Mouse (Mus musculus): ENCODE data around the gene Gm15517.
A peak's percentile ranks its signal among the peaks of the same experiment; 100 is the strongest.
"Not testable (repeated sequence)": the region's sequence is repeated elsewhere in the genome, so short reads cannot be mapped to it uniquely, and the experiment has no call there.

Gene Gm15517

DNA sequence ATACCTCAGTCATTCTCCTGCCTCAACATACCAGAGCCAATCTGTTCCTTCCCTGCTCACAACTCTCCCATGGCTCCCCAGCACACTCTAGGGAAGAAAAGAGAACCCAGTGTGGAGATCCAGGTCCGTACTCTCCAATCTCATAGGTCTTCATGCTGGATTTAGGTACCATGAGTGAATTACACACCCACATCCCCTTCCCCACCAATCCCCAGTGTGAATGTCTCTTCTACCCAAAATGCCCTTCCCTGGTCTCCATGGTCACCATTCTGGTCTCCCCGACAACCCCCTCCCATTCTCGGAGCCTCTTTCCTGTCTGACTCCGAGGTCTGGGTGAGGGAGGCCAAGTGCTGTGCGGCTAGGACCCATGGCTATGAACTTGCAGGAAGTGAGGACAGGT lies at the start of gene Gm15517:
Gene Gm15517 (plus strand): TSS at position 301 of the 400 bp plus-strand sequence.
- DNase-seq = no peak

DNA sequence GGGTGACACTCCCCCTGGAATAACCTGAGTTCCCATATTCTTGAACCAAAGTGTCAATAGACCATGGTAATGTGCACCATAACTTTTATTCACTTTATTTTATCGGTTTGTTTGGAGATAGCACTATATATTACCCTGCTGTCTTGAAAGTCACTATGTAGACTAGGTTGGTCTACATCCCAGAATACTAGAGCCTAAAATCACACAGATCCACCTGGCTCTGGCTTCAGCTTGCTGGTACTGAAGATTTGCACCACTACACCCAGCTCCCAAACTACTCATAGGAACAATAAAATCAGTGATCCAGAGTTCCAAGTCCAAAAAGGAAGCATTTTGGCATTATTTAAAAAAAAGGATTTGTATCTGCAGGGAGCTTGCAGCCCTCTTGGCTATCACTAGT lies 45.6 kb upstream of the Gm15517 start, which contains the start of gene Klk1b5:
Gene Klk1b5 (plus strand): TSS at position 301 of the 400 bp plus-strand sequence.
- DNase-seq = no peak

DNA sequence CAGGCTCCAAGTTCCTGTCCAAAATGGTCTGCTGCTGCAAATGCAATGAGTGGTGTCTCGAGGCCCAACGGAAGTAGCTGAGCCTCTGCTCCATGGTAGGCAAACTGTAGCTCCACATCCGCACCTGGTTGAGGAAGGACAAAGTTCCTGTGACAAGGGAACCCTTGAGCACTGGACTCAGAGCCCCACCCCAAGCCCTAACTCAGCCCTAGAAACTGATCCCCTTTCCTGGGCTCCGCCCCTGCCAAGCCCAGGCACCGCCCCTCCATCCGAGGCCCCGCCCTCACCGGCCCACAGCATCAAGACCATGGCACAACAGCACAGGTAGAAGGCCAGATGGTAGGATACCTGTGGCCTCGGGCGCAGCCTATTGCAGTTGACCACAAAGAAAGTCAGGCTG lies 39.6 kb upstream of the Gm15517 start:
- not testable (repeated sequence) for DNase-seq

DNA sequence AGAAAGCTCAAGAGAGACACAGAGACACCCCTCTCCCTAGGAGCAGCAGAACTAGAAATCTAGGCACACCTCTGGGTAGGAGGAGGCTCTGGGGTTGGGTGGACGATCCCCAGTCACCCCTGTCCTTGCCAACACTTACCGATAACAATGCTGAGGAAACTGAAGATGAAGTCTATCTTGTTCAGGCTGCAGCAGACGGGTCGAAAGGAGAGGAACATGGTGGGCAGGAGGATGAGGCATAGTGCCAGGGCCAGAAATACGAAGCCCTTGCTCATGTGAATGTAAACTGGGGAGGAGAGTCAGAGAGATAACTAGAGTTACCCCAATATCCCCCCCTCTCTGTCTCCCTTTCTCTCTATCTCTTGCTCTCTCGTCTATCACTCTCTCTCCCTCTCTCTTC lies 38.9 kb upstream of the Gm15517 start:
- DNase-seq = not testable (repeated sequence)

DNA sequence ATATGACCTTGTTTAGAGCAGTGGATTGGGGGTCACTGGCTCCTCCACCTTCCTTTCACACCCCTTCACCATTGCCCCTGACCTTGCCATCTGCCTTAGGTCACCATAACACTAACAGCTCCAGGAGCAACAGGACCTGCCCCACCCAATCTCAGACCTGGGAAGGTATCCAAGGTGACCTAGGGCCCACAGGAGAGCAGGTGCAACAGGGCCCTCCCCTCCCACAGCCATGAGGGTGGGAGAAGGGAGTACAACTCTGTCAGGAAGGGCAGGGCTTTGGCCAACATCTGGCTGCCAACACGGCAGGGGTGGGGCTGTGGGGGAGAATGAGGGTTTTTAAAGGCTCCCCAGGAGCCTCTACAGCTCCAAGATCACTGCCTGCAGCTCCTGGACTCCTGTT lies 36.2 kb upstream of the Gm15517 start, which contains the start of gene Klk1:
Gene Klk1 (plus strand): TSS at position 285 of the 400 bp plus-strand sequence.
- peak; percentile 44 to 67 for DNase-seq

DNA sequence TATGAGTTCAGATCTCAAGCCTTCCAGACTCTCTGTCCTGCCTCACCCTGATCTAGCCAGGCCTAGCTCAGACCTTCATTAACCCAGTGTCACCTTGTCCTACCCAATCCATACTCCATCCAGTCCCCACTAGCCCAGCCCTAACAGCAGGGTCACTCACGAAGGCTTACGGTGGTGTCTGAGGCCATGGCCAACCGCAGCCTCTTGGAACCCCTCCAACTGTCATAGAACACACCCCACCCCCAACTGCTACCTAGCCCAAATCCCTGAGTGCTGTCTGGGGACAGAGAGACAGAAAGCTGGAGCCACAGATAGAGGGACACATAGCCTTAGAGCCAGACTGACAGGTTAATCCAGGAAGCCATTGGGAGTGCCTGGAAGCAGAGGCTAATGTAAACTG lies 25.3 kb upstream of the Gm15517 start, which contains the start of gene Gm36864:
Gene Gm36864 (plus strand): TSS at position 269 of the 400 bp plus-strand sequence.
- DNase-seq = no peak

DNA sequence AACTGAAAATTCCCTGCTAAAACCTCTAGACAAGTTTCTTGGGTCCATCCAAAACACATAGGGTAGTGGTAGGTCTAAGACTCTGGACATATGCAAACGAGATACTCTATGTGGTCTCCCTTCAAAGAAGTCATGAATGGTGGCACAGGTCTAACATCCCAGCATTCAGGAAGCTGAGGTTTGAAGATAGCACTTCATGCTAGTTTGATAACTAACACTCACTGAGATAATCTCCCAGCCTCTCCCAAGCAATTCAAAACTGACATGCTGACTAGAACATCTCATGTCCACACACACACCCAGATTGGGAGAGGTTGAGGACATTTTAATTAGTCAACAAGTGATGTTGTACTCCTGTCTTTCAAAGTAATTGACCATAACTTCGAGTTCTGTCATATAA lies 21.3 kb upstream of the Gm15517 start:
- no peak for DNase-seq

DNA sequence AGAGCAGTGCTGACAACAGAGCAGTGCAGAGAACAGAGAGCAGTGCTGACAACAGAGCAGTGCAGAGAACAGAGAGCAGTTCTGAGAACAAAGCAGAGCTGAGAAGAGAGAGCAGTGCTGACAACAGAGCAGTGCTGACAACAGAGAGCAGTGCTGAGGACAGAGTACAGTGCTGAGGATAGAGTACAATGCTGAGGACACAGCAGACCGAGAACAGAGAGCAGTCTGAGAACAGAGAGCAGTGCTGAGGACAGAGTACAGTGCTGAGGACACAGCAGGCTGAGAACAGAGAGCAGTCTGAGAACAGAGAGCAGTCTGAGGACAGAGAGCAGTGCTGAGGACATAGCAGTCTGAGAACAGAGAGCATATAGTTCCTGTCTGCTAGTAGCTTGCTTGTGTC lies 20.5 kb upstream of the Gm15517 start:
- no peak for DNase-seq

DNA sequence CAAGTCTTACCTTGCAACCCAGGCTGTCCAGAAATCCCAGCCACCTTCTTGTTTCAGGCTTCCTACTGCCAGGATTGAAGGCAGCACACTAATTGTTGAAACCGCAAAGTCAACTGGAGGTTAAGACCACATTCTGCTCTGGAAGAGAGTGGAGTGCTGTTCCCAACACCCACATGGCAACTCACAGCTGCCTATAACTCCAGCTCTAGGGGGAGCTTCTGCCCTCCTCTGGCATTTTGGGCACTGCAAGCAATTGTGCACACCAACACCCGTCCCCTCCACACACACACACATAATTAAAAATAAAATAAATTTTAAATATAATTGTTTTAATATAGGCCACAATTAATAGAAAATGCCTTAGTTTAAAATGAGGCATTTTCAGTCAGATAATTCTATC lies 20.1 kb upstream of the Gm15517 start:
- no peak for DNase-seq

DNA sequence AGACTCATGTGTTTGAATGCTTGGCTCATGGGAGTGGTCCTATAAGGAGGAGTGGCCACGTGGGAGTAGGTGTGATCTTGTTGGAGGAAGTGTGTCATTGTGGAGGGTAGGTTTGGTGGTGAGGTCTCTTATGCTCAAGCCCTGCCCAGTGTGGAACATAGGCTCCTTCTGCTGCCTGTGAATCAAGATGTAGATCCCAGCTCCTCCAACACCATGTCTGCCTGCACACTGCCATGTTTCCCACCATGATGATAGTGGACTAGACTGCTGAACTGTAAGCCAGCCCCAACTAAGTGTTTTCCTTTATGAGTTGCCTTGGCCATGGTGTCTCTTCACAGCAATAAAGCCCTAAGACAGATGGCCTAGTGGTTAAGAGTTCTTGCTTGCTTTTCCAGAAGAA lies 17.2 kb upstream of the Gm15517 start:
- DNase-seq = no peak

DNA sequence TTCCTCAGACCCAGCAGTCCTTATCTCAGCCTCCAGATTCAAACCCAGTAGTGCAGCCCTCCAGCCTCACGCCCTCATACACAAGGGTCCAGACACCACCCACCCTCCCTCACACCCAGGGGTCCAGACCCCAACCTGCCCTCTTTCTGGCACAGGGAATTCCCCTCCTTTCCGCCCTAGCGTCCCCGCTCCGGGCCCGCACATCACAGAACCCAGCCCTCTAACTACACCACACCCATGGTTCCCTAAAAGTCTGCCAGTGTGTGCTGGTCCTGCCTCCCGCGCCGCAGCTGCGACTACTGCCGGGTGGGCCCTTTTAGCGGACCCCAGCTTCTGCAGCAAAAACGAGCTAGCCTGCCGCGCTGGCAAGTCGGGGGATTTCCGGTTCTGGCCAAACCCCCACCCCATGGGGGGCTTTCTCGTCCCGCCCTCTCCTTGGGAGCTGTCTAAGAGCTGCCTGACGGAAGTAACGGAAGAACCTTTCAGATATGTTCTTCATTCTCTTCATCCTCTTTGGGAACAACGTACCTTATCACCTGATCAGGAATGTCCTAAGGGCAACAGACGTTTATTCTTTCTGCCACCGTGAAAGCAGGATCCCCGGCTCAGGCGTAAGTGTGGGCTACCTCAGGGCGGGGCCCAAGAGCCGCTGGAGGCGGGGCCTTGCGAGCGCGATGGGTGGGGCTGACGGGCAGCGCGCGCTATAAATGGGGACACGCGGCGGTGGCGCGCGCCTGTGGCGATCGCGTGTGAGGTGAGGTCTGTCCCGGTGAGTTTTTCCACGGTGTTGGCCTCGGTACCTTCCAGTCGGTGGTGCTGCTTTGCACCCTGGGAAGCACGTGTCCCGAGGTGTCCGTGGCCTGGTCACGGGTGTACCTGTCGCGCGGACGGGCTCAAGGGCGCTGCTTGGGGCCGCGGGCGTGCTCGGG lies 14.9 kb upstream of the Gm15517 start, which contains the start of the genes 1700028J19Rik and 2410002F23Rik:
Gene 1700028J19Rik (minus strand): TSS at position 641 of the 929 bp plus-strand sequence.
Gene 2410002F23Rik (plus strand): TSS at position 668 of the 929 bp plus-strand sequence.
- peak; percentile 88 to 89 for DNase-seq

DNA sequence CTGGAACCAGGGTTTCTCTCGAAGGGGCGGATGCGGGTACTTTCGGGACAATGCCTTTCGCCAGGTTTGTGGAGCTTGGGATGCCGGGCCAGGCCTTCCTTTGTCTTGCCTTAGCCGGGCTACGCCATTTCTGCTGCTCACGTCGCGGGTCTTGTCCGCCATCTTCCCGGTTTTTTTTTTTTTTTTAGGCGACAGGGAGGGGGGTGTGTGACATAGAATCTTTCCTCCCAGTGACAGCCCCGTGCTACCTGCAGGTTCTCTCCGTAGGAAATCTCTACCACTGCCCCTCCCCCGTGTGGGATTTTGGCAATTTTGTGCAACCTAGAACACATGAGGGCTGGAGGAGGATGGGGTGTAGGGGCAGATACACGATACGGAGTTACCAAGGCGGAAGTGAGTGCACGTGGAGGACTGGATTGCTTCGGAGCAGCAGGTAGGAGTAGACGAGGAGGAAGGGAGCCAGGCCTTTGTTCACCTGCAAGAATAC lies 14.2 kb upstream of the Gm15517 start:
- DNase-seq = peak; percentile 38 to 44

DNA sequence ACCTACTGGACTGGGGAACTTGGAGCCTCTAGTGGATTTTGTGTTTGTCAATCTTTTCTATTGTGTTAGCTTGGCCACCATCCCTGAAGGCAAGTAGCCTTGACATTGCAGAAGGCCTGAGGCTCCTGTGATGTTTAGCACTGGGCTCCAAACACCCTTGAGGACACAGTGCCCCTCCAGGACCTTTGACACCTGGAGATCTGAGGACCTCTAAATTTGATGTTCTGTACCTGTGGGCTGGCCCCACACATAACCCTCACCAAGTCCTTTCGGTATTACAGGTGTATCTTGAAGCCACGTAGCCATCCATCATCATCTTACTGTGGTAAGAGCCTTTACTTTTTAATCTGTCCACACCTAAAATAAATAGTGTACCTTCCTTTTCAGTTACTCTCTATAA lies 13.3 kb upstream of the Gm15517 start:
- DNase-seq = no peak

DNA sequence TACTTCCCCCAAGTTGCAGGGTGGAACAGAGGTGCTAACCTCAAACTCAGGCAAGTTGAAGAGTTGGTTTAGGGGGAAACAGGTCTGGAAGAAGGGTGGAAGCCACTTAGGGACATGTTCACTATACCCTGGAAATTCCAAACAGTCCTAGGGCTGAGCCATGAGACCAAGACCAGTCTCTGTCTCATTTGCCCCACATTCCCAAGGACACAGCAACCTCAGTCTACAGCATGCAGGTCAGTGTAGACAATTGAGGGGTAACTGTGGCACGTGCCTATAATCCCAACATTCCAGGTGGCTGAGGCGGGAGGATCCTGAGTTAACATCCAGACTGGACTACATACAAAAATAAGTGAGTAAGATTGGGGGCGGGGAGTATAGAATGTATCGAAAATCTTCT lies 12.0 kb upstream of the Gm15517 start:
- DNase-seq = no peak

DNA sequence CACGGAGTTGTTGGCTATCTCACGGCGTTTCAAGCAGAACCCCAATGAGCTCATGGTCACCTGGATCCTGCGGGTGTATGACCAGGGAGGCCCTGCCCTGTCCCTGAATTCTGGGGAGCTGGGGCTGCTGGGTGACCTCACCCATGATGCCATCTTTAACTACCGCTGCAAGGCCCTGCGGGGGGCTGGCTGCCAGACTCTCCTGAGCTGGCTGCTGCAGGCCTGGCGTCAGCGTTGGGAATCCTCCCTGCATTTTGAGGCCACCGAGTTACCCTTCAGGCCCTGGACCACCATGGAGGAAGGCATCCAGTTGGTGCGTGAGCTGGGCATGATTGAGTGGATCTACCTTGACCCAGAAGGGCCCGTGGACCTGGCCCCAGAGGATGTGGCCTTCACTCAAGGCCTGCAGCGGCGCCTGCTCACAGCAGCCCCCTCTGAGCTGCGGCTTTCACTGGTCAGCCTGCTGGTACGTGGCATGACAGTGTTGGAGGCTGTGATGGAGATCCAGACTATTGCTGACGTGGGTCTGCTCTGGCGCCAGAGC lies 10.4 kb upstream of the Gm15517 start:
- DNase-seq = not testable (repeated sequence)

DNA sequence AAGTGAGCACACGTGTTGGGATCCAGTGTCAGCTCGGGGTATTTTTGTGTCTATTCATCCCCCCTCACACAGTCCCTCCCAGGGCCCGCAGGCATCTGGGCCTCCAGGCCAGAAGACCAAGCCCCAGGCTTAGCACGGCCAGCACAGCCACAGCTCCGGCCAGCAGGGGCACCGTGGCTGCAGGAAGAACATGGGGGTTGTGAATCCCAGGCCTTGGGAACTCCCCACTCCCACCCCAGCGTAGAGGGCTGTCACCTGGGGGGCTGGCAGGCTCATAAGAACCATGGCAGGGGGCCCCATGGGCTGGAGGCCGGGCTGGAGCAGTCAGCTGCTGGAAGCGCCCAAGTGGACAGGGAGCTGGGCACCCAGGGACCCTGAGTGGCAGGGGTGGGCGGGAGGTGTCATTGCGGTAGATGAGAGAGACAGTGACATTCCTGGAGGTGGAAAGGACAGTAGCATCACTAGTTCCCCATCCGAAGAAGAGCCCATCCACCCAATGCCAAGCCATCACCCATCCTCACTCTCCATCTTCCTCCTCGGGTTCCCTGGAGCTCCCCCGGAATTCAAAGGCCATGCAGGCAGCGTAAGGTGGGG lies 8.1 kb upstream of the Gm15517 start:
- no peak for DNase-seq

DNA sequence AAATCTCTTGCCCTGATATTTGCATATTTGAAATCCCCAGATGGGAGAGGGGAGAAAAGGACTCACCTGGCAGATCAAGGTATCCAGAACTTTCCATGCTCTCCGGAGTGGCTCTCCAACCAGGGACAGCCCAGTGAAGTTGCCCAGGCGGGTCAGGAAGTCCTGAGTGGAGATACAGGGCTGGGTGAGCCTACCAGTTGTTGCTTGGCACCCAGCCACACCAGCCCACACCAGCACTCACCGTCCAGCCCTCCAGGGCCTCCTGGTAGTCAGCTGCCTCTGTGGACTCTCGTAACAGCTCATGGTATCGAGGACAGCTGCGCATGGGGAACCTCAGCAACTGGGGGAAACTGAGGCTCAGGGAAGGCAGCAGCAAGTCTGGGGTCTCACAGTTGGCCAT lies 6.3 kb upstream of the Gm15517 start:
- DNase-seq = no peak

DNA sequence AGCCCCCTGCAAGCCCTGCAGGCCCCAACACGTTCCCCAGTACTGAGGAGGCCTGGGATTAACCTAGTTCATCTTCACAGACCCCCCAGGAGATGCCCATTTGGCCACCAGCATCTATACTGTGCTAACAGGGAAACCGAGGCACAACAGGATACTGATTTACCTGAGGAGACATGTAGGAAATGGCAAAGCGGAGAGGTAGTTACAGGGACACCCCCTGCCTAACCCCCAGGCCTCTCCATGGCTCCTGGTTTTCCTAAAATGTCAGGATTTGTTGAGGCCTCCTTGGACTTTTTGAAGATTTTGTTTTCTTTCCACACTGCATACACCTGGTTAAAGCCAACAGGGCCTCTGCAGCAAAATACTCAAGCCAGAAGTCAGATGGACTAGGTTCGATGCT lies 4.0 kb upstream of the Gm15517 start, which contains the start of gene Acp4:
Gene Acp4 (minus strand): TSS at position 101 of the 400 bp plus-strand sequence.
- no peak for DNase-seq

DNA sequence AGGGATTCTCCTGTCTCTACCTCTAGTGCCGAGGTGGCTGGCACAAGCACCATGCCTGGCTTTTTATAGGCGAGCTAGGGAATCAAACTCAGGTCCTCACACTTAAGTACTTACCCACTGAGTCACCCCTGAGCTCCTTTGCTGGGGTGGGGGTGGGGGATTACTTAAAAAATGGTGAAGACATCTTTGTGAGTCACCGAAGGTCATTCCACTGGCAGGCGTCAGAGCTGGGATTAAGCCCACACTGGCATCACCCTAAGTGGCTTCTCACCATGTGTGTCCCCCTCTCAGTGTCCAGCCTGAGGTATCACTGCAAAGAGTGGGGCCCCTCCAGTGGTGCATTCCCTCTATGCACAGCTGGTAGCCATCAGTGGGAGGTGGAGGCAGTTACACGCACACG lies 837 bp upstream of the Gm15517 start:
- no peak for DNase-seq

DNA sequence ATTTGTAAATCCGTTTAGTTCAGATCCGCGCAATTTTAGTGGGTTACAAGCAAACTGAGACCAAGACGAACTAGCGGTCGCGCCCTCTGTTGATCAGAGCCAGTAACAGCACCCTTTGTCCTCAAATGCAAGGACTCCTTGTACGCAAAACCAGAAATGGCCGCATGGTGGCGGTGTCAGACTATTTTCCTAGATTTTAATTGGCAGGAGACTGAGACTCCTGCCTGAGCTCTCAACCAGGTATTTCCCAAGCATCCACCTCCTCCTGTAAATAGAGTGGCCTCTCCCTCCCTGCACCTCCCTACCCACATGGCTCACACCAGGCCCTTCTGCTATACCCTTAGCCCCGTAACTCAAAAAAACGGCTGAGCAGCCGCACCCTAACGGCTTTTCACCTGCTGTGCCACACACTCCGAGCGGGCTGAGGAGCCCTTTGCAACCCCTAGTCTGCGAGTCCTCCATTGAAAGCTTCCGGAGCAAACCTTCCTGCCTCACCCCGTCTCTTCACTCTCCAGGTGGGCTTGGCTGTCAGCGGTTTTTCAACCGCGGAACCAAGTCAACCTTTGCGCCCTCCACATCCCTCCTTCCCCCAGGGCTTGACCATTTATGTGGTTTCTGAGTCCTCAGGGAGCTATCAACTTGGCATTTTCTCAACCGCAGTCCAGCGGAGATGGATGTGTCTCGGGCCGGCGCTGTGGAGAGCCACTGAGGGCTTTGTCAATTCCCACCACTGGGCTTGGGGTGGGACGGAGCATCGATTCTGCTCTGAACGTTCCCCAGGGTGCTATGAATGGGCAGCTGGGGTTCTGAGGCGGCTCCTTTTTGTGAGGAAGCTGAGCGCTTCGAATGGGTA lies 1.8 kb downstream of the Gm15517 start:
- DNase-seq = peak; percentile 89 to 97

DNA sequence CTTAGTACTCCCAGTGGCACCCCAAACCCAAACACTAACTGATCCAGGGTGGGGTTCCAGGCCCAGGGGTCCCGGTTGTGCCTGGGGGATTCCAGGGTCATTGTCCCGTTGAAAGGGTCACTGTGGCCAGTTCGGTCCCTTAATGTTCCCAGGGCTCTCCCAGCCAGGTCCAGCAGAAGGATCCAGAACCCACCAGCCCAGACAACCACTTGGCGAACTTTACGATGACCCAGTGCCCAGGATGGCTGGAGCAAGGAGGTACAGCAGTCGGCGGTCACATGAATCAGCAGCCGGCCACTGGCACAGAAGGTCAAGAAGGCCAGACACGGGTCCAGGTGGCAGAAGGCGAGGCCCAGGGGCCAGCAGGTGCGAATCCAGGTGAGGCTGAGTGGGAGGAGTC lies 6.9 kb downstream of the Gm15517 start:
- no peak for DNase-seq

DNA sequence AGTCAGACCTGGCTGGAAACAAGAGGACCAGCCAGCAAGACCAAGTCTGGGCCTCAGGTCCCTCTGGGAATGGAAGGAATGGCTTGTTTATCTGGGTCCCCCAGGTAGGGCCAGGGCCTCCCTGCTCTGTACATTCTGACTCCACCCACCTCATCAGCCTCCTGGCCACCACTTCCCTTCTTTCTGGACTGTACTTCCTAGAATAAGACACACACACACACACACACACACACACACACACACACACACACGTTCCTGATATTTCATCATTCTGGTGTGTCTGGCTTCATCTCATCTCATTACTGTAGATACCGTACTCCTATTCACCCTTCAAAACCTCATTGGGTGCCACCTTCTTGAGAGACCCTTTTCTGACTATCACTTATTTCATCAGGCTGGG lies 8.2 kb downstream of the Gm15517 start:
- DNase-seq = no peak
